Mouse (Mus musculus): ENCODE data around the gene Ubr4. TPM values are rescaled to one million over a fixed set of nuclear protein-coding genes. Genes with fewer than 3 reads are reported as not detected.

The Ubr4 gene
- total and polyA plus RNA-seq, 3 experiments: 81.9 to 270 (median 177) TPM

DNA sequence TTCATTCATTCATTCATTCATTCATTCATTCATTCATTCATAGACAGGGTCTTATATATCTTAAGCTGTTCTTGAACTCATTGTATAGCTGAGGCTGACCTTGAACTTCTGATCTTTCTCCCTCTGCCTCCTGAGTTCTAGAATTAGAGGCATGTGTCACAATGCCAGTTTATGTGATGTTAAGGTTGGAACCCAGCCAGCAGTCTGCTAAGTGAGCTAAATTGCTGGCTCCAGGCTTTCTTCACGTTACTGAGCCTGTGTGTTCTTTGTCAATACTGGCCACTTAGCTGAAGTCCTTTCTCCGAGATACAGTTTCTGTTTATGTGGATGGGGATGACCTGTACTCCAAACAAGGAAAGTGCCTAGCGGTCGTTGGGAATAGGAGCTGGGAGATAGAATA, 78.5 kb downstream of the Ubr4 start:
- Histone ChIP-seq H3K36me3 (ENCODE audit: control insufficient read depth in 1 of 2, insufficient read depth in 2 of 2, low read length in 2 of 2) (peaks cover 0 to 39% of the 10 kb centered on the region in 2 experiments; a peak in 2 of 4 replicates), H3K9me3 (replicated peaks; ENCODE audit: insufficient read depth, low read length) (no peaks in the 10 kb centered on the region), H3K4me3 (ENCODE audit: control insufficient read depth in 1 of 2, insufficient read depth in 1 of 2, low read depth in 2 of 2, low read length in 2 of 2) (no peak overlapping the region), H3K9ac (ENCODE audit: control insufficient read depth, low read depth, low read length, poor library complexity, severe bottlenecking) (no peak overlapping the region), H3K27me3 (ENCODE audit: control insufficient read depth in 1 of 2, insufficient read depth in 2 of 2, low read length in 2 of 2) (no peaks in the 10 kb centered on the region), H3K79me2 (ENCODE audit: control insufficient read depth, insufficient read depth, low read length, poor library complexity) (no peaks in the 10 kb centered on the region), H3K4me1 (ENCODE audit: control insufficient read depth in 1 of 2, insufficient read depth in 2 of 2, low read length in 2 of 2) (no peaks in the 10 kb centered on the region), H3K27ac (ENCODE audit: control insufficient read depth, low read depth, low read length) (no peak overlapping the region)
- no peak for DNase-seq (ENCODE audit: low read depth, low spot score)
- no peak for TF ChIP-seq POLR2AphosphoS2 (IDR thresholded peaks at IDR 0.05; ENCODE audit: low read length)
- TF ChIP-seq POLR2AphosphoS5 (IDR thresholded peaks at IDR 0.05; ENCODE audit: borderline replicate concordance, low read depth, low read length): no peak
- no peak for TF ChIP-seq BHLHE40 (IDR thresholded peaks at IDR 0.05; ENCODE audit: borderline replicate concordance, low read depth, low read length)

DNA sequence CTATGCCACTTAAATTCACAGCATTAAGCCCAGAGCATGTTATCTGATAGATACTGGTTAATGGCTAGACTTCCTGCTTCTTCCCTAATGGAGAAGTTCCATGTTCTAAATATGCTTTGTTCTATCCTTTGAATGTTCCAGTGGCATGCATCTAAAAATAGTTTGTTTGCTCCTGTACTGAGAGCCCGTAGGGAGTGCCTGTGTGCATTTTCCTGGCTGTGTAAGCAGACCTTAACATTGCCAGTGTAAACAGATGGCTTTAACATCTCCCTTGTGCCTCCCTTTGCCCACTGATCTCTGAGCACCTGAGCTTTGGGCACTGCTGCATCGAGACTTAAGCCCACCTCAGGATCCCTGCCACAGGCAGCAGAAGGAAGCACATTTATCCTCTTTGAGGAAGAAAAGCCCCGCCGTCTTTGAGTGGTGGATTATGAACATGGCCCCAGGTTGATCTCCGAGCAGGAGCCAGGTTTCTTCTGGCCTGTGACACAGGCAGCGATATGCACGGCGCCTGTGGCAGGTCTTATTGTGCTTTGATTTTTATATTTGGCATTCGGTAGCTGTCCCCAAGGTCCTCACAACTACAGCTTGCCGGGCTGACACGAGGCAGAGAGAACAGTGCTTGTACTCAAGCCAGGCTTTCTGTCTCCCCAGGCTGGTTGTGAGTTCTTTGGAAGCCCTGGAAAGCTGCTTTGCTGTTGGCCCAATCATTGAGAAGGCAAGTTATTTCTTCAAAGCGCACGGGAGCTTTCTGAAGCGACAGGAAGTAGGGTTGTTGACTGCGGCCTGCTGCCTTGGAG, 80.8 kb downstream of the Ubr4 start:
- Histone ChIP-seq H3K4me3 (ENCODE audit: control insufficient read depth in 1 of 2, insufficient read depth in 1 of 2, low read depth in 2 of 2, low read length in 2 of 2) (no peak overlapping the region), H3K36me3 (ENCODE audit: control insufficient read depth in 1 of 2, insufficient read depth in 2 of 2, low read length in 2 of 2) (peaks cover 0 to 39% of the 10 kb centered on the region in 2 experiments; a peak in 2 of 4 replicates), H3K9ac (ENCODE audit: control insufficient read depth, low read depth, low read length, poor library complexity, severe bottlenecking) (no peak overlapping the region), H3K27me3 (ENCODE audit: control insufficient read depth in 1 of 2, insufficient read depth in 2 of 2, low read length in 2 of 2) (no peaks in the 10 kb centered on the region), H3K27ac (ENCODE audit: control insufficient read depth, low read depth, low read length) (no peak overlapping the region), H3K79me2 (ENCODE audit: control insufficient read depth, insufficient read depth, low read length, poor library complexity) (no peaks in the 10 kb centered on the region), H3K9me3 (replicated peaks; ENCODE audit: insufficient read depth, low read length) (no peaks in the 10 kb centered on the region), H3K4me1 (ENCODE audit: control insufficient read depth in 1 of 2, insufficient read depth in 2 of 2, low read length in 2 of 2) (no peaks in the 10 kb centered on the region)
- TF ChIP-seq SIN3A (IDR thresholded peaks at IDR 0.05; ENCODE audit: low read length) (no peak), CHD1 (IDR thresholded peaks at IDR 0.05; ENCODE audit: low read depth, low read length) (no peak), BHLHE40 (IDR thresholded peaks at IDR 0.05; ENCODE audit: borderline replicate concordance, low read depth, low read length) (no peak)
- DNase-seq (ENCODE audit: low read depth, low spot score): no peak

- Histone ChIP-seq H3K36me3 (ENCODE audit: control insufficient read depth in 1 of 2, insufficient read depth in 2 of 2, low read length in 2 of 2) (peaks cover 0 to 28% of the 10 kb centered on the region in 2 experiments; a peak in 2 of 4 replicates), H3K9me3 (replicated peaks; ENCODE audit: insufficient read depth, low read length) (no peaks in the 10 kb centered on the region), H3K4me1 (ENCODE audit: control insufficient read depth in 1 of 2, insufficient read depth in 2 of 2, low read length in 2 of 2) (no peaks in the 10 kb centered on the region), H3K27me3 (ENCODE audit: control insufficient read depth in 1 of 2, insufficient read depth in 2 of 2, low read length in 2 of 2) (no peaks in the 10 kb centered on the region), H3K79me2 (ENCODE audit: control insufficient read depth, insufficient read depth, low read length, poor library complexity) (no peaks in the 10 kb centered on the region), H3K4me3 (ENCODE audit: control insufficient read depth in 1 of 2, insufficient read depth in 1 of 2, low read depth in 2 of 2, low read length in 2 of 2) (no peak overlapping the region), H3K9ac (ENCODE audit: control insufficient read depth, low read depth, low read length, poor library complexity, severe bottlenecking) (no peak overlapping the region), H3K27ac (ENCODE audit: control insufficient read depth, low read depth, low read length) (no peak overlapping the region)
- TF ChIP-seq EP300 (IDR thresholded peaks at IDR 0.05; ENCODE audit: low read depth in 1 of 2, low read length in 2 of 2) (no peak), POLR2AphosphoS2 (IDR thresholded peaks at IDR 0.05; ENCODE audit: low read length) (no peak), MAX (IDR thresholded peaks at IDR 0.05; ENCODE audit: low read length) (no peak), USF2 (IDR thresholded peaks at IDR 0.05; ENCODE audit: borderline replicate concordance in 1 of 2, insufficient read depth in 1 of 2, low read depth in 1 of 2, low read length in 2 of 2) (no peak), JUND (IDR thresholded peaks at IDR 0.05; ENCODE audit: low read depth, low read length) (no peak), UBTF (IDR thresholded peaks at IDR 0.05; ENCODE audit: borderline replicate concordance, insufficient read depth, low read depth, low read length) (no peak), ZKSCAN1 (IDR thresholded peaks at IDR 0.05; ENCODE audit: low read depth, low read length) (no peak)
- DNase-seq (ENCODE audit: low read depth, low spot score): no peak
Observed at GRCm38 (mm10) chr4:139441244-139441643, 88.8 kb downstream of the Ubr4 start.

All from MEL (cell line).